In the genomic region with DNA sequence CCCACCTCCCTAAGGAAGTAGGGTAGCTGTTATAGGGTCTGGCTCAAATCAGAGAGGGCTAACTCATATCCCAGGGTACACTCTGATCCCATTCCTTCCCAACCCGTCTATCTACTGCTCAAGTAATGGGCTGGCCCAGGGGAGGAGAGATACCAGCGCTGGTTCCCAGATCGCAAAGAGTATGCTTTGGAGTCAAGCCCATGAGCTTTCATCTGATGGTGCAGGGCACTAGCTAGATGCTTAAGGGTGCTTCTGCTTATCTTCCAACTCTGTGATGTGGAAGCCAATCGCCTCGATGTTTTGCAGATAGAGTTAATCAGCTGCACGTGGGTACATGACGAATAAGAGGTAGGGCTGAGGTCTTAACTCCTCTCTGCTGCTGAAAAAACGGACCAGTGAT, we compare ENCODE assay signal across 14 mouse cellular contexts. TPM values are rescaled to one million over a fixed set of nuclear protein-coding genes. Genes with fewer than 3 reads are reported as not detected.
DNase-seq lines count a peak whose midpoint lies in the region; TF ChIP-seq lines count a peak whose summit lies in the region.
"Had no signal": no experiment of that assay in that cellular context is flagged by ENCODE, and none has a peak within 500 bp of the region (broad histone marks: within the 10 kb centered on the region; RNA-seq: fewer than 3 reads in every experiment).

No protein-coding gene starts in this region.

- no peak for DNase-seq in gastrocnemius, adult 2 months
- DNase-seq in gastrocnemius, postnatal 25 days = no peak
- DNase-seq in 3T3-L1 (ENCODE audit: low read depth, low spot score) (peak; percentile 40), ES-E14 (ENCODE audit: low read depth, low spot score) (no peak)
- no peak for DNase-seq in kidney, adult 9 months
- no peak for DNase-seq in heart, adult 8-10 months (ENCODE audit: low spot score)

- no peaks in the 10 kb centered on the region for H3K9me3 ChIP-seq in ES-E14 (ENCODE audit: control insufficient read depth, insufficient read depth, low read depth, low read length)
- H3K9me3 ChIP-seq: embryonic facial prominence, embryonic 13.5 days; forebrain, embryonic 15.5 days; hindbrain, embryonic 13.5 days; liver, embryonic 13.5 days; midbrain, embryonic 12.5 days; neural tube, embryonic 12.5 days had no signal

- H3K4me3 ChIP-seq in gastrocnemius, adult 2 months = no peak overlapping the region
- no peak overlapping the region for H3K4me3 ChIP-seq in ES-E14 (ENCODE audit: insufficient read depth in 1 of 2, low read depth in 1 of 2, low read length in 2 of 2, poor library complexity in 1 of 2, severe bottlenecking in 1 of 2)
- peak overlapping the region; percentile 27 for H3K4me3 ChIP-seq in myocyte

- intact Hi-C loops in gastrocnemius, adult 2 months (cut with DNase I) = loop anchor here (5.0 kb wide), 3 partner anchors 55 to 215 kb away; a partner anchor contains a TSS

- H3K4me1 ChIP-seq in ES-E14 (ENCODE audit: control insufficient read depth in 2 of 2, insufficient read depth in 2 of 2, low read length in 2 of 2, poor library complexity in 1 of 2) = peaks cover 11 to 19% of the 10 kb centered on the region in 2 experiments; a peak in 2 of 4 replicates

- H3K27me3 ChIP-seq in myocyte (ENCODE audit: control insufficient read depth, insufficient read depth, insufficient read length) = no peaks in the 10 kb centered on the region
- H3K27me3 ChIP-seq: embryonic facial prominence, embryonic 13.5 days; forebrain, embryonic 15.5 days; hindbrain, embryonic 13.5 days; neural tube, embryonic 12.5 days had no signal

- H3ac ChIP-seq in myocyte (ENCODE audit: control insufficient read depth, insufficient read length) = no peak overlapping the region

- no peak for TF ChIP-seq POLR2A in myocyte (IDR thresholded peaks at IDR 0.05; ENCODE audit: insufficient read length, low read depth)

- TF ChIP-seq CTCF in gastrocnemius, adult 2 months (IDR thresholded peaks at IDR 0.05) = no peak

- H3K4me2 ChIP-seq in myocyte (ENCODE audit: low read depth) = peak overlapping the region; percentile 44

- peaks cover under 1% of the 10 kb centered on the region for H3K79me2 ChIP-seq in myocyte (ENCODE audit: control insufficient read depth, insufficient read depth)

- in situ Hi-C loops in ES-E14 (cut with MboI; ENCODE audit: low sequenced_read_pairs in 2 of 2, unreplicated experiment in 2 of 2) = loop anchor here in 1 of 2 experiments (25.0 kb wide), 1 partner anchor 205 kb away; a partner anchor contains a TSS

- no peaks in the 10 kb centered on the region for H3K36me3 ChIP-seq in ES-E14 (ENCODE audit: control insufficient read depth, insufficient read depth, low read length, poor library complexity, severe bottlenecking)
- no peaks in the 10 kb centered on the region for H3K36me3 ChIP-seq in myocyte (ENCODE audit: control insufficient read depth, insufficient read depth)
- H3K36me3 ChIP-seq: embryonic facial prominence, embryonic 13.5 days; forebrain, embryonic 15.5 days; hindbrain, embryonic 13.5 days; liver, embryonic 13.5 days; midbrain, embryonic 12.5 days had no signal

- 0 out of 2 replicates have a peak overlapping the region, but pooled peaks have one; percentile 35 for H3K9ac ChIP-seq in ES-E14 (ENCODE audit: insufficient read depth, low read depth, low read length, poor library complexity, severe bottlenecking)

- peak overlapping the region; percentile 83 for H3K27ac ChIP-seq in gastrocnemius, adult 2 months
- H3K27ac ChIP-seq in ES-E14 (ENCODE audit: insufficient read depth, low read depth, low read length, poor library complexity, severe bottlenecking) = no peak overlapping the region
- H3K27ac ChIP-seq: embryonic facial prominence, embryonic 13.5 days; forebrain, embryonic 15.5 days; hindbrain, embryonic 13.5 days; liver, embryonic 13.5 days; midbrain, embryonic 12.5 days; neural tube, embryonic 12.5 days had no signal

TF ChIP-seq in ES-E14, 5 proteins besides CTCF, POLR2A, EP300 and RAD21:
- TF ChIP-seq ZC3H11A (IDR thresholded peaks at IDR 0.05; ENCODE audit: borderline replicate concordance, low read depth, low read length) = no peak
- no peak for TF ChIP-seq MAFK (IDR thresholded peaks at IDR 0.05; ENCODE audit: insufficient read depth, low read depth, low read length)
- no peak for TF ChIP-seq CHD2 (IDR thresholded peaks at IDR 0.05; ENCODE audit: low read depth, low read length)
- no peak for TF ChIP-seq ZNF384 (IDR thresholded peaks at IDR 0.05; ENCODE audit: low read depth, low read length)
- TF ChIP-seq HCFC1 (IDR thresholded peaks at IDR 0.05; ENCODE audit: borderline replicate concordance, insufficient read depth, low read length) = no peak

TF ChIP-seq in myocyte, 11 proteins besides CTCF, POLR2A, EP300 and RAD21:
- no peak for TF ChIP-seq TCF3 (IDR thresholded peaks at IDR 0.05; ENCODE audit: insufficient read length, low read depth)
- no peak for TF ChIP-seq E2F4 (IDR thresholded peaks at IDR 0.05; ENCODE audit: insufficient read depth)
- no peak for TF ChIP-seq POLR2AphosphoS2 (IDR thresholded peaks at IDR 0.05; ENCODE audit: insufficient read length, low read depth)

RNA-seq across cellular contexts. Expression of a gene that starts 7.4 kb away (rescaled TPM):
- 100 to 1,000 TPM; 139 to 152 TPM for total RNA-seq in gastrocnemius, adult 2 months (2021)
- total RNA-seq in gastrocnemius, postnatal 25 days (2021) = 100 to 1,000 TPM; 236 to 261 TPM
- 9.5 and 15.7 TPM in 2 replicates for total RNA-seq in ES-E14 (2012; rRNA removed)
- polyA plus RNA-seq in myocyte (2012; fragmentation: generic; extraction: Trizol) = 92.0 TPM
- total RNA-seq in heart, adult 8-10 months (2022) = 1 to 10 TPM; 2.3 to 3.5 (median 2.8) TPM
- total RNA-seq: megakaryocyte, adult 5-6 weeks had no signal

RNA-seq across cellular contexts. Expression of a gene that starts 43.0 kb away (rescaled TPM):
- total RNA-seq in gastrocnemius, adult 2 months (2021) = 1 to 10 TPM; 4.5 to 5.3 TPM
- total RNA-seq in gastrocnemius, postnatal 25 days (2021) = 10 to 100 TPM in 1 of 2 experiments, 1 to 10 TPM in 1; 3.0 to 10.9 TPM
- 1.6 and 2.6 TPM in 2 replicates for total RNA-seq in ES-E14 (2012; rRNA removed)
- 7.1 TPM for polyA plus RNA-seq in myocyte (2012; fragmentation: generic; extraction: Trizol)
- 1 to 10 TPM; 1.9 to 3.0 (median 2.5) TPM for total RNA-seq in heart, adult 8-10 months (2022)
- total RNA-seq: megakaryocyte, adult 5-6 weeks had no signal

RNA-seq across cellular contexts. Expression of a gene that starts 54.0 kb away (rescaled TPM):
- 100 to 1,000 TPM; 282 to 343 TPM for total RNA-seq in gastrocnemius, adult 2 months (2021)
- 100 to 1,000 TPM; 282 to 296 TPM for total RNA-seq in gastrocnemius, postnatal 25 days (2021)
- 139 and 187 TPM in 2 replicates for total RNA-seq in ES-E14 (2012; rRNA removed)
- polyA plus RNA-seq in myocyte (2012; fragmentation: generic; extraction: Trizol) = 172 TPM
- 100 to 1,000 TPM; 342 to 418 (median 385) TPM for total RNA-seq in heart, adult 8-10 months (2022)
